Mouse (Mus musculus) forebrain, embryonic 16.5 days (tissue): Measurements from ENCODE around the gene Btnl2. TPM values are rescaled to one million over a fixed set of nuclear protein-coding genes. Genes with fewer than 3 reads are reported as not detected.

ENCODE experiments used
- ATAC-seq: fragments of 200-750 bp; cut with Nextera tagmentation; 2 replicates; pipeline ENCODE4 v1.8.0; 2017; ENCODE audit warnings: mild to moderate bottlenecking, moderate library complexity
- H3K27ac ChIP-seq: fragments of 300-500 bp; sonication (generic); 2 replicates; pipeline ENCODE4 v1.5.1; 2014; ENCODE audit warnings: low read length, control low read depth
- H3K27me3 ChIP-seq: fragments of 300-500 bp; sonication (generic); replicated peaks from 2 replicates; pipeline ENCODE4 v1.6.1; 2014; ENCODE audit warnings: low read length; ENCODE audit not compliant: control insufficient read depth, insufficient read depth
- H3K36me3 ChIP-seq: fragments of 300-500 bp; sonication (generic); 2 replicates; pipeline ENCODE4 v1.6.1; 2014; ENCODE audit not compliant: control insufficient read depth, insufficient read depth
- H3K4me1 ChIP-seq: fragments of 300-500 bp; sonication (generic); replicated peaks from 2 replicates; pipeline ENCODE4 v1.6.1; 2014; ENCODE audit warnings: low read length; ENCODE audit not compliant: control insufficient read depth, insufficient read depth
- H3K4me2 ChIP-seq: fragments of 300-500 bp; sonication (generic); 2 replicates; pipeline ENCODE4 v1.6.1; 2014; ENCODE audit warnings: mild to moderate bottlenecking, low read length, control low read depth
- H3K4me3 ChIP-seq: fragments of 300-500 bp; sonication (generic); replicated peaks from 2 replicates; pipeline ENCODE4 v1.5.1; 2014; ENCODE audit warnings: mild to moderate bottlenecking, low read length, control low read depth
- H3K9ac ChIP-seq: fragments of 300-500 bp; sonication (generic); replicated peaks from 2 replicates; pipeline ENCODE4 v1.6.1; 2014; ENCODE audit warnings: low read depth, low read length, control low read depth
- H3K9me3 ChIP-seq: fragments of 300-500 bp; sonication (generic); 2 replicates; pipeline ENCODE4 v1.6.1; 2016; ENCODE audit warnings: low read length; ENCODE audit not compliant: control insufficient read depth
- WGBS: fragments of 180-500 bp; shearing (Covaris S2); extraction: QIAGEN DNeasy Blood & Tissue Kit; methylation state at CpG from one replicate; pipeline ENCODE4 v1.1.7; 2014; 5-methylcytosine and 5-hydroxymethylcytosine counted together
- polyA plus RNA-seq: library from polyadenylated mRNA; unstranded; fragments of >200 nt; fragmentation: Nextera tagmentation; extraction: Ambion mirVana; gene quantifications from 2 replicates; pipeline ENCODE4 v1.2.1, GENCODE M21; 2015

Gene Btnl2
- polyA plus RNA-seq, 1 experiment from 2014 or later: not detected

DNA sequence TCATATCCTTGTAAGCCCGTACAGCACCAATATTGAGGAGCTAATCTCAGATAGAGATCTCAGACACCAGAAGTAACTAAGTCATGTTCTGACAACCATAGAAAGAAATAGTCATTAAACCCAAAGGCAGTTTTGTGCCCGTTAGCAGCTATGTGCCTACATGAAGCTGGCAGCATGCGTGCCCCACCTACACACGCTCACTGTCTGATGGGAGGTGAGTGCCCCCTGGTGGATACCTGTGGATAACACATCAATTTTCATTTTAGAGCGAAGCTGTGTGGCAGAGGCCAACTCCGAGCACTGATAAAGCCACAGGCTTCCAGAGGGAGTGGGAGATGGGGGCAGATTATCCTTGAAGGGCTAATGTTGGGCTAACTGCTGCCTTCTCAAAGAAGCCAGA lies 56.5 kb downstream of the Btnl2 start:
- H3K4me3 ChIP-seq: no peak overlapping the region
- no peak overlapping the region for H3K27ac ChIP-seq
- H3K9ac ChIP-seq: no peak overlapping the region
- no peak overlapping the region for H3K4me2 ChIP-seq
- no peaks in the 10 kb centered on the region for H3K36me3 ChIP-seq
- ATAC-seq: peak; percentile 38; the same call in 1 of the 2 replicates
- 19% methylated on average over 6 of the region's 6 CpGs for WGBS
- no peaks in the 10 kb centered on the region for H3K9me3 ChIP-seq
- H3K27me3 ChIP-seq: no peaks in the 10 kb centered on the region; the same call in 1 of the 2 replicates
- no peaks in the 10 kb centered on the region for H3K4me1 ChIP-seq

Other genes starting within 250 kb of the Btnl2 start
- gene H2-DMa, start 235.3 kb upstream of the Btnl2 start, polyA plus RNA-seq: 12.1 and 15.8 TPM in 2 replicates
- 130 and 132 TPM in 2 replicates for gene Brd2, start 232.2 kb upstream of the Btnl2 start, polyA plus RNA-seq
- 0.43 and 0.90 TPM in 2 replicates for gene H2-DMb2, start 211.5 kb upstream of the Btnl2 start, polyA plus RNA-seq
- gene H2-DMb1, start 201.8 kb upstream of the Btnl2 start, polyA plus RNA-seq: 0.66 and 0.98 TPM in 2 replicates
- gene Tap1, start 167.3 kb upstream of the Btnl2 start, polyA plus RNA-seq: 1.9 and 2.6 TPM in 2 replicates
- 0.43 and 1.5 TPM in 2 replicates for gene Psmb9, start 167.1 kb upstream of the Btnl2 start, polyA plus RNA-seq
- gene Psmb8, start 157.1 kb upstream of the Btnl2 start, polyA plus RNA-seq: 1.5 and 2.5 TPM in 2 replicates
- 1.6 and 2.6 TPM in 2 replicates for gene Tap2, start 151.3 kb upstream of the Btnl2 start, polyA plus RNA-seq
- 0.15 and 0.28 TPM in 2 replicates for gene H2-Ob, start 115.9 kb upstream of the Btnl2 start, polyA plus RNA-seq
- 0.53 and 0.95 TPM in 2 replicates for gene H2-Ab1, start 97.1 kb upstream of the Btnl2 start, polyA plus RNA-seq
- gene H2-Aa, start 67.0 kb upstream of the Btnl2 start, polyA plus RNA-seq: not detected in 2 replicates
- gene H2-Eb1, start 49.0 kb upstream of the Btnl2 start, polyA plus RNA-seq: 0.82 and 1.0 TPM in 2 replicates
- gene H2-Eb2, start 29.2 kb upstream of the Btnl2 start, polyA plus RNA-seq: not detected in 2 replicates
- not detected in 2 replicates for gene Btnl1, start 22.3 kb downstream of the Btnl2 start, polyA plus RNA-seq
- gene BC051142, start 44.0 kb downstream of the Btnl2 start, polyA plus RNA-seq: 2.6 and 4.4 TPM in 2 replicates
- not detected in 2 replicates for gene Btnl4, start 122.5 kb downstream of the Btnl2 start, polyA plus RNA-seq
- not detected in 2 replicates for gene Btnl6, start 162.5 kb downstream of the Btnl2 start, polyA plus RNA-seq
- 4.1 and 5.6 TPM in 2 replicates for gene Notch4, start 209.4 kb downstream of the Btnl2 start, polyA plus RNA-seq
- gene Gpsm3, start 235.0 kb downstream of the Btnl2 start, polyA plus RNA-seq: 2.8 and 3.0 TPM in 2 replicates
- 5.3 and 7.6 TPM in 2 replicates for gene Pbx2, start 236.4 kb downstream of the Btnl2 start, polyA plus RNA-seq
- gene Ager, start 243.0 kb downstream of the Btnl2 start, polyA plus RNA-seq: 1.5 and 1.6 TPM in 2 replicates
- gene Rnf5, start 248.9 kb downstream of the Btnl2 start, polyA plus RNA-seq: 292 and 328 TPM in 2 replicates
- 93.7 and 104 TPM in 2 replicates for gene Agpat1, start 249.4 kb downstream of the Btnl2 start, polyA plus RNA-seq